Mouse (Mus musculus) heart, adult 11 months (tissue): ENCODE data around the gene Ces1d.
"Not testable (repeated sequence)": the region's sequence is repeated elsewhere in the genome, so short reads cannot be mapped to it uniquely, and the experiment has no call there.

Experiments used
- DNase-seq: peaks from one replicate; pipeline ENCODE4 v3.0.0; 2022

Ces1d gene

GRCm38 (mm10) chr8:93197685-93198525, at the start of gene Ces1d:
Gene Ces1d, minus strand, starts transcription at chr8:93197838.
- DNase-seq = peak; percentile 99

GRCm38 (mm10) chr8:93246057-93246456, 48.4 kb upstream of the Ces1d start:
- DNase-seq = no peak

- no peak for DNase-seq
Observed at GRCm38 (mm10) chr8:93239884-93240283, 42.2 kb upstream of the Ces1d start.

- peak; percentile 28 for DNase-seq
Observed at GRCm38 (mm10) chr8:93235681-93236080, 38.0 kb upstream of the Ces1d start.

GRCm38 (mm10) chr8:93234706-93235105, 37.1 kb upstream of the Ces1d start:
- DNase-seq = peak; percentile 29

GRCm38 (mm10) chr8:93234068-93234467, 36.4 kb upstream of the Ces1d start:
- peak; percentile 55 for DNase-seq

GRCm38 (mm10) chr8:93229446-93229845, 31.8 kb upstream of the Ces1d start, which contains the start of gene Ces1e:
Gene Ces1e, minus strand, starts transcription at chr8:93229619.
- peak; percentile 30 for DNase-seq

GRCm38 (mm10) chr8:93228673-93229370, 31.2 kb upstream of the Ces1d start:
- peak; percentile 77 for DNase-seq

GRCm38 (mm10) chr8:93226471-93226870, 28.8 kb upstream of the Ces1d start:
- not testable (repeated sequence) for DNase-seq

- DNase-seq = no peak
Observed at GRCm38 (mm10) chr8:93221896-93222295, 24.3 kb upstream of the Ces1d start.

GRCm38 (mm10) chr8:93217867-93218266, 20.2 kb upstream of the Ces1d start:
- no peak for DNase-seq

- DNase-seq = peak; percentile 98
Observed at GRCm38 (mm10) chr8:93217375-93217774, 19.7 kb upstream of the Ces1d start.

- no peak for DNase-seq
Observed at GRCm38 (mm10) chr8:93211091-93211490, 13.5 kb upstream of the Ces1d start.

GRCm38 (mm10) chr8:93199146-93199545, 1.5 kb upstream of the Ces1d start:
- DNase-seq = peak; percentile 94

- peak; percentile 51 for DNase-seq
Observed at GRCm38 (mm10) chr8:93196436-93196835, 1.2 kb downstream of the Ces1d start.

- peak; percentile 96 for DNase-seq
Observed at GRCm38 (mm10) chr8:93180581-93181129, 17.0 kb downstream of the Ces1d start.

GRCm38 (mm10) chr8:93176593-93176992, 21.0 kb downstream of the Ces1d start:
- DNase-seq = peak; percentile 83

GRCm38 (mm10) chr8:93174554-93174953, 23.1 kb downstream of the Ces1d start:
- peak; percentile 60 for DNase-seq

GRCm38 (mm10) chr8:93171846-93172590, 25.6 kb downstream of the Ces1d start:
- peak; percentile 97 for DNase-seq

- peak; percentile 39 for DNase-seq
Observed at GRCm38 (mm10) chr8:93163363-93163762, 34.3 kb downstream of the Ces1d start.

GRCm38 (mm10) chr8:93151401-93151800, 46.2 kb downstream of the Ces1d start:
- DNase-seq = peak; percentile 46

- no peak for DNase-seq
Observed at GRCm38 (mm10) chr8:93147331-93147730, 50.3 kb downstream of the Ces1d start.

- peak; percentile 86 for DNase-seq
Observed at GRCm38 (mm10) chr8:93140696-93141095, 56.9 kb downstream of the Ces1d start.
